Mouse (Mus musculus) kidney, embryonic 16.5 days (tissue): ENCODE measurements around the gene Sbk3. TPM values are rescaled to one million over a fixed set of nuclear protein-coding genes. Genes with fewer than 3 reads are reported as not detected.

Experiments used
- ATAC-seq: fragments of 200-750 bp; cut with Nextera tagmentation; 2 replicates; pipeline ENCODE4 v1.8.0; 2017; ENCODE audit warnings: moderate TSS enrichment; ENCODE audit not compliant: low FRiP score, low TSS enrichment
- H3K27ac ChIP-seq: fragments of 300-500 bp; sonication (generic); 2 replicates; pipeline ENCODE4 v1.5.1; 2014; ENCODE audit warnings: low read length
- H3K27me3 ChIP-seq: fragments of 300-500 bp; sonication (generic); 2 replicates; pipeline ENCODE4 v1.6.1; 2014; ENCODE audit warnings: low read length, control low read depth, mixed read lengths; ENCODE audit not compliant: insufficient read depth
- H3K36me3 ChIP-seq: fragments of 300-500 bp; sonication (generic); 2 replicates; pipeline ENCODE4 v1.6.1; 2014; ENCODE audit warnings: low read length, control low read depth, mixed read lengths; ENCODE audit not compliant: insufficient read depth
- H3K4me1 ChIP-seq: fragments of 300-500 bp; sonication (generic); 2 replicates; pipeline ENCODE4 v1.6.1; 2014; ENCODE audit warnings: low read length, control low read depth, mixed read lengths; ENCODE audit not compliant: insufficient read depth
- H3K4me2 ChIP-seq: fragments of 300-500 bp; sonication (generic); replicated peaks from 2 replicates; pipeline ENCODE4 v1.6.1; 2014; ENCODE audit warnings: low read depth, low read length
- H3K4me3 ChIP-seq: fragments of 300-500 bp; sonication (generic); 2 replicates; pipeline ENCODE4 v1.5.1; 2014; ENCODE audit warnings: mild to moderate bottlenecking, low read length
- H3K9ac ChIP-seq: fragments of 300-500 bp; sonication (generic); replicated peaks from 2 replicates; pipeline ENCODE4 v1.6.1; 2014; ENCODE audit warnings: low read length
- H3K9me3 ChIP-seq: fragments of 300-500 bp; sonication (generic); 2 replicates; pipeline ENCODE4 v1.6.1; 2016; ENCODE audit warnings: low read length, control low read depth
- WGBS: fragments of 180-500 bp; shearing (Covaris S2); extraction: QIAGEN DNeasy Blood & Tissue Kit; methylation state at CpG from one replicate; pipeline ENCODE4 v1.1.7; 2014; 5-methylcytosine and 5-hydroxymethylcytosine counted together
- polyA plus RNA-seq: library from polyadenylated mRNA; unstranded; fragments of >200 nt; fragmentation: Nextera tagmentation; extraction: Ambion mirVana; gene quantifications from 2 replicates; pipeline ENCODE4 v1.2.1, GENCODE M21; 2015

Gene Sbk3
- polyA plus RNA-seq, 1 experiment from 2014 or later, result not detected

- WGBS, result 51% methylated on average over 53 of the region's 59 CpGs
- peaks cover 29% of the 10 kb centered on the region for H3K36me3 ChIP-seq
- no peaks in the 10 kb centered on the region for H3K27me3 ChIP-seq
- H3K4me2 ChIP-seq, result peak overlapping the region; percentile 86
- 0 out of 2 replicates have a peak overlapping the region, but pooled peaks have one; percentile 9 for H3K4me3 ChIP-seq
- no peak for ATAC-seq
- no peak overlapping the region for H3K9ac ChIP-seq
- H3K27ac ChIP-seq, result no peak overlapping the region
- peaks cover 18% of the 10 kb centered on the region for H3K4me1 ChIP-seq
- peaks cover 20% of the 10 kb centered on the region for H3K9me3 ChIP-seq
Observed at GRCm38 (mm10) chr7:4993999-4994788, 23.2 kb upstream of the Sbk3 start.

DNA sequence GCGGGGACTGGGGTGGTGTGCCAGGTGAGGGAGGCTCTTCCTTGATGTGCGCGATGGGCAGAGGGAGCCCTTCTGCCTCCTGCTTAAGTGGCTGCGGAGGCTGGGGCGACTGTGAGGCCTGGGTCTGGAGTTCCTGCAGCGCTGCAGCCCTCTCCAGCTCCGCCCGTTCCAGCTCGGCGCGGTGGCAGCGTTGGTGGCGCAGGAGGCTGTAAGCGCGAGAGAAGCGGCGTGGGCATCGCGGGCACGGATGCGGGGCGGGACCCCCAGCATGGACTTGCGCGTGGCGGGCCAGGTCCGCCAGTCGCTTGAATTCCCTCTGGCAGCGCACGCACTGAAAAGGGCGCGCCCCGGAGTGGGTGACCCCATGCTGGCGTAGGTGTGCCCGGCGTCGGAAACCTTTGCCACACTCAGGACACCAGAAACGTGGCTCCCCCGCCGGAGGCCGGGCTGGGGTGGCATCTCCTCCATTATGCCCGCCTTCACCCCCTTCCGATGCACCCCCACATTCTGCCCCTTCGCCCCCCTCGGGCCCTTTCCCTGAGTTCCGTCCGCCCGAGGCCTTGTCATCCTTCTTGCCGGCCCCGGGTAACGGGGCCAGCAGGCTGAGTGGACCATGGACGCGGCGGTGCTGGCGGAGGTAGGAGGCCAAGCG lies 22.5 kb upstream of the Sbk3 start:
- Histone ChIP-seq H3K9me3 (peaks cover 20% of the 10 kb centered on the region), H3K4me1 (peaks cover 18% of the 10 kb centered on the region), H3K9ac (no peak overlapping the region), H3K4me3 (no peak overlapping the region), H3K4me2 (peak overlapping the region; percentile 86), H3K27ac (no peak overlapping the region), H3K36me3 (peaks cover 29% of the 10 kb centered on the region), H3K27me3 (no peaks in the 10 kb centered on the region)
- no peak for ATAC-seq
- 48% methylated on average over 48 of the region's 55 CpGs for WGBS

- Histone ChIP-seq H3K36me3 (peaks cover 21% of the 10 kb centered on the region), H3K9me3 (peaks cover 15% of the 10 kb centered on the region), H3K9ac (no peak overlapping the region), H3K4me3 (no peak overlapping the region), H3K27ac (no peak overlapping the region), H3K4me2 (no peak overlapping the region), H3K27me3 (no peaks in the 10 kb centered on the region; the same call in 1 of the 2 replicates), H3K4me1 (no peaks in the 10 kb centered on the region)
- no peak for ATAC-seq
- WGBS, result 56% methylated on average over 2 of the region's 2 CpGs
Observed at GRCm38 (mm10) chr7:4988250-4988649, 17.3 kb upstream of the Sbk3 start.

GRCm38 (mm10) chr7:4976832-4977231 lies 5.9 kb upstream of the Sbk3 start:
- Histone ChIP-seq H3K36me3 (no peaks in the 10 kb centered on the region), H3K9ac (no peak overlapping the region), H3K4me2 (no peak overlapping the region), H3K27ac (no peak overlapping the region), H3K27me3 (no peaks in the 10 kb centered on the region), H3K4me1 (no peaks in the 10 kb centered on the region), H3K4me3 (no peak overlapping the region), H3K9me3 (no peaks in the 10 kb centered on the region)
- ATAC-seq, result no peak
- 87% methylated on average over 7 of the region's 7 CpGs for WGBS

DNA sequence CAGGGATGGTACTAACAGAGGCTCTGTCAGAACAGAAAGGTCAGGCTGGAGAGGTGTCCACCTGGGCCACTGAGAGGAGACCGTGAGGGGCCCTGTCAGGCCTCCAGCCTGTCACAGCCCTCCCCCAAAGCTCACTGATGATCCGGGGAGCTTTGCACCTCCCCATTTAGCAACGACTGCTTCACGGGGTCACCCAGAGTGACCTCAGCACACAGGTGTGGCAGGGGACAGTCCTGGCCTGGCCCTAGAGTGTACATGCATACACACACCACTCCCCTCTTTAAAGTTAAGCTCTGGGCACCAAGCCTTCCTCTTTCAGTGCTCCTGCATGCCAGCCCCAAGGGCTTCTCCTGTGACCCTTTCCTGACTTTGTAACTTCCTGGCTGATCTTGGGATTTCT lies 4.5 kb upstream of the Sbk3 start:
- ATAC-seq, result no peak
- Histone ChIP-seq H3K4me2 (no peak overlapping the region), H3K4me1 (no peaks in the 10 kb centered on the region), H3K27me3 (no peaks in the 10 kb centered on the region), H3K27ac (no peak overlapping the region), H3K9me3 (no peaks in the 10 kb centered on the region), H3K9ac (no peak overlapping the region), H3K36me3 (no peaks in the 10 kb centered on the region), H3K4me3 (no peak overlapping the region)
- 57% methylated on average over 4 of the region's 4 CpGs for WGBS

GRCm38 (mm10) chr7:4972321-4973047 lies 1.5 kb upstream of the Sbk3 start:
- Histone ChIP-seq H3K27ac (no peak overlapping the region), H3K4me1 (no peaks in the 10 kb centered on the region), H3K9ac (no peak overlapping the region), H3K36me3 (no peaks in the 10 kb centered on the region), H3K4me2 (no peak overlapping the region), H3K9me3 (no peaks in the 10 kb centered on the region), H3K4me3 (no peak overlapping the region), H3K27me3 (no peaks in the 10 kb centered on the region)
- WGBS, result 64% methylated on average over 18 of the region's 18 CpGs
- ATAC-seq, result no peak; the same call in 1 of the 2 replicates

DNA sequence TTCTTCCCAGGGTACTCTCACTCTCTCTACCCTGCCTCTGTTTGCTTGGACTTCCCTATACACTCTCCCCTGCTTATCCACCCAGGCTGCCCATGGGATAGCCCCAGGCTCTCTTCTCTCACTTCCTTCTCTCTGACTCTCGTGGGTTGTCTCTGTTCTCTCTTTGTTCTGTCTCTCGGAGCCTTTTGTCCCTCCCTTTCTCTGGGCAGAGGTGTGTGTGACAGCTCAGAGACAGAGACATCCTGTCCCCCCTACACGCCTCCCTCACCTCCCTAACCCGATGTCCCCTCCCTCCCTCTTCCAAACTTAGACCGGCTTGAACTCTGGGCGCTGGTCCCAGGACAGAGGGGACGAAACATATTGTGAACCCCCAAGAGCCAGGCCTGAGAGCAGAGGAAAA lies 742 bp upstream of the Sbk3 start:
- 24% methylated on average over 7 of the region's 7 CpGs for WGBS
- no peak overlapping the region for H3K27ac ChIP-seq
- H3K9me3 ChIP-seq, result no peaks in the 10 kb centered on the region
- H3K4me3 ChIP-seq, result no peak overlapping the region
- H3K4me1 ChIP-seq, result no peaks in the 10 kb centered on the region
- H3K27me3 ChIP-seq, result no peaks in the 10 kb centered on the region
- no peak overlapping the region for H3K4me2 ChIP-seq
- no peak overlapping the region for H3K9ac ChIP-seq
- H3K36me3 ChIP-seq, result no peaks in the 10 kb centered on the region
- no peak for ATAC-seq

DNA sequence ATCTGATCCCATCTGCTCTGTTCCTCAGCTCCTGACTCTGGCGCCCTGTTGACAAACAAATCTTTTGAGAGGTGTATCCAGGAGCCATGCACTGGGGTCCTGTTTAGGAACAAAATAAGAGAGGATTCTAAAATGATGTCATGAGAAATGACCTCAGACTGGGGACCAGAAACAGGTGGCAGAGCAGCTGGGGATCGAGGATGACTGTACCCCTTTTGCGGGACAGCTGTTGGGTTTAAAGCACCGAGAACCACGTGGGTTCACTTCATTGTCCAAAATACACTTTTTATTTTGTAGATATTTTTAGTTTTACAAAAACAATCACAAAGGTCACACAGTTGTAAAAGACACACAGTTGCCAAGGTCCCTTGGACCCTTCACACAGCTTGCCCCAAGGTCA lies 6.0 kb downstream of the Sbk3 start:
- Histone ChIP-seq H3K36me3 (no peaks in the 10 kb centered on the region), H3K4me1 (no peaks in the 10 kb centered on the region), H3K4me3 (no peak overlapping the region), H3K9ac (no peak overlapping the region), H3K27ac (no peak overlapping the region), H3K9me3 (no peaks in the 10 kb centered on the region), H3K27me3 (no peaks in the 10 kb centered on the region), H3K4me2 (no peak overlapping the region)
- 87% methylated on average over 5 of the region's 5 CpGs for WGBS
- no peak for ATAC-seq

DNA sequence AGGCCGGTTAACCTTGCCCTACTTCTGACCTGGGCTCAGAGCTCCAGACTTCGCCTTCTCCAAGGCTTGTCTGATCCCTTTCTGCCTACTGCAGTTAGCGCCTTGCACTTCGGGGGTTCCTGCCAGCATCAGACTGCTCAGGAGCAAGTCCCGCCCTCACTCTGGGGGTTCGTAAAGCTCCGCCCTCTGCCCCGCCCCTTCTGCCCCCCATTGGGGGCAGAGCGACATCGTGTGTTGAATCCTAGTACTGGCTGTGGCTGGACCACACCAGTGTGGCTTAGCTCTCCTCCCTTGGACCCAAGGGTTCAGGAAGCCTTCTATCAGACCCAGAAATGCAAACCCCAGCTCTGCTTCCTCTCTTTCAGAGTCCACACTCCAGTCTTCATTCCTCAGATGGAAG lies 6.7 kb downstream of the Sbk3 start, which contains the start of gene Sbk2:
Sbk2 (minus strand) TSS at position 135 of the 400 bp plus-strand sequence.
- H3K9ac ChIP-seq, result peak within 1 kb of the TSS; percentile 47; the same call in 1 of the 2 replicates
- no peaks in the 10 kb centered on the region for H3K4me1 ChIP-seq
- H3K27ac ChIP-seq, result no peak within 1 kb of the TSS
- H3K27me3 ChIP-seq, result no peaks in the 10 kb centered on the region
- ATAC-seq, result peak; percentile 91
- H3K36me3 ChIP-seq, result no peaks in the 10 kb centered on the region
- H3K4me2 ChIP-seq, result peak within 1 kb of the TSS; percentile 45
- 4% methylated on average over 10 of the region's 10 CpGs for WGBS
- no peak within 1 kb of the TSS for H3K4me3 ChIP-seq
- no peaks in the 10 kb centered on the region for H3K9me3 ChIP-seq
